8 mouse cellular contexts compared by ENCODE assay signal in the genomic region with DNA sequence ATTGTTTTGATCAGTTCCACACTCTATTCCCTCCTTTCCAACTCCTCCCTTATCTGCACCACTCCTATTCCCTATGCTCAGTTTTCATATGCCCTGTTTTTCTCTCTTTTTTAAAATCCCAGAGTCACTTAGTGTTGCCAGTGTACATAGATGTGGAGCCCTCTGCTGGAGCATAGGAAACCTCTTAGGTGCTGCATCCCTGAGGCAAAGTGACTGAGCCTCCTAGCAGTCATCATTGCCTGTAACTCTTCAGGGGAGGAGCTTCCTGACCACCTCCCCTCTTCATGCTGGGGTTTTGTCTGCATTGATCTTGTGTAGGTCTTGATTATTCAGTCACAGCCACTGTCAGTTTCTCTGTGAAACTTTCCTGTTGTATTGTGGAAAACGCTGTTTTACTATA. TPM values are rescaled to one million over a fixed set of nuclear protein-coding genes. Genes with fewer than 3 reads are reported as not detected.
A peak's percentile ranks its signal among the peaks of the same experiment; 100 is the strongest.
DNase-seq lines count a peak whose midpoint lies in the region; ATAC-seq lines count a peak whose summit lies in the region.

No protein-coding gene starts in this region.

- no peak overlapping the region for H3K27ac ChIP-seq in forebrain, embryonic 13.5 days
- H3K27ac ChIP-seq in kidney, embryonic 16.5 days (ENCODE audit: low read length): no peak overlapping the region

- 71% methylated on average over 1 of the region's 1 CpGs for WGBS in forebrain, embryonic 13.5 days
- 84% methylated on average over 1 of the region's 1 CpGs for WGBS in kidney, embryonic 16.5 days

- no peaks in the 10 kb centered on the region for H3K4me1 ChIP-seq in forebrain, embryonic 13.5 days
- H3K4me1 ChIP-seq in kidney, embryonic 16.5 days (ENCODE audit: insufficient read depth, low read length): no peaks in the 10 kb centered on the region

- DNase-seq in gastrocnemius, postnatal 10 days: peak; percentile 9
- no peak for DNase-seq in gastrocnemius, adult 8-10 months (ENCODE audit: low spot score in 2 of 2)
- peak; percentile 82 for DNase-seq in 416B (ENCODE audit: low read depth)
- peak; percentile 76 for DNase-seq in ZHBTc4 (ENCODE audit: low read depth, low spot score)
- no peak for DNase-seq in ovary, postnatal 14 days (ENCODE audit: low spot score)

- H3K36me3 ChIP-seq in forebrain, embryonic 13.5 days (ENCODE audit: poor library complexity, severe bottlenecking): peaks cover 7% of the 10 kb centered on the region; the same call in 1 of the 2 replicates
- H3K36me3 ChIP-seq in kidney, embryonic 16.5 days (ENCODE audit: insufficient read depth, low read length): 0 out of 2 replicates have a peak, but pooled peaks cover 7% of the 10 kb centered on the region

- H3K4me2 ChIP-seq in forebrain, embryonic 13.5 days: no peak overlapping the region
- H3K4me2 ChIP-seq in kidney, embryonic 16.5 days (replicated peaks; ENCODE audit: low read depth, low read length): no peak overlapping the region

- peak; percentile 38; the same call in 1 of the 2 replicates for ATAC-seq in forebrain, embryonic 13.5 days
- ATAC-seq in kidney, embryonic 16.5 days (ENCODE audit: low FRiP score, low TSS enrichment): peak; percentile 65; the same call in 1 of the 2 replicates
- peak; percentile 83 for ATAC-seq in megakaryocyte-erythroid progenitor cell, adult 5-6 weeks (replicated peaks; ENCODE audit: low FRiP score, low TSS enrichment, poor library complexity, severe bottlenecking)

- H3K9me3 ChIP-seq in forebrain, embryonic 13.5 days (replicated peaks): no peaks in the 10 kb centered on the region
- H3K9me3 ChIP-seq in kidney, embryonic 16.5 days (ENCODE audit: low read length): no peaks in the 10 kb centered on the region

- H3K27me3 ChIP-seq in forebrain, embryonic 13.5 days: no peaks in the 10 kb centered on the region
- no peaks in the 10 kb centered on the region for H3K27me3 ChIP-seq in kidney, embryonic 16.5 days (ENCODE audit: insufficient read depth, low read length)

- H3K9ac ChIP-seq in forebrain, embryonic 13.5 days: no peak overlapping the region
- H3K9ac ChIP-seq in kidney, embryonic 16.5 days (replicated peaks; ENCODE audit: low read length): no peak overlapping the region

- no peak overlapping the region for H3K4me3 ChIP-seq in forebrain, embryonic 13.5 days
- H3K4me3 ChIP-seq in kidney, embryonic 16.5 days (ENCODE audit: low read length): no peak overlapping the region

RNA-seq across cellular contexts. Expression of a gene that starts 22.7 kb away (rescaled TPM):
- total RNA-seq in gastrocnemius, postnatal 10 days (2021): 1 to 10 TPM; 6.5 to 9.5 TPM
- total RNA-seq in gastrocnemius, adult 8-10 months (2022): 1 to 10 TPM; 3.5 to 4.7 (median 4.2) TPM
- polyA plus RNA-seq in forebrain, embryonic 13.5 days (2015; fragmentation: Nextera tagmentation; extraction: Ambion mirVana): 5.3 and 5.4 TPM in 2 replicates
- 3.2 and 4.6 TPM in 2 replicates for polyA plus RNA-seq in kidney, embryonic 16.5 days (2015; fragmentation: Nextera tagmentation; extraction: Ambion mirVana)
- 19.3 and 24.9 TPM in 2 replicates for total RNA-seq in megakaryocyte-erythroid progenitor cell, adult 5-6 weeks (2014; fragmentation: Nextera tagmentation)
- total RNA-seq in megakaryocyte-erythroid progenitor cell, adult 5-6 weeks (2017): 10.1 TPM in 2 replicates

Comparison
In these comparisons a context has a peak if more than half of its experiments do, and no peak if none do; other contexts are left out.
1. DNase-seq: peak in gastrocnemius, postnatal 10 days (single experiment), 416B (single experiment) and ZHBTc4 (single experiment); none in gastrocnemius, adult 8-10 months (0 of 2) and ovary, postnatal 14 days (single experiment).
2. Peak in every context shown above with its lines, with median percentiles within 50 percentile points of each other: ATAC-seq.